Mouse (Mus musculus) large intestine, adult 2 months (tissue): ENCODE measurements around the gene H2al1d. TPM values are rescaled to one million over a fixed set of nuclear protein-coding genes. Genes with fewer than 3 reads are reported as not detected.

Source experiments
- polyA plus RNA-seq: library from polyadenylated mRNA; depleted of rRNA; stranded (reverse); fragments of >200 nt; gene quantifications from 2 replicates; pipeline ENCODE4 v1.2.3, GENCODE M21; 2012; rRNA removed

Gene H2al1d
- polyA plus RNA-seq, 1 experiment = not detected

Other genes starting within 250 kb of the H2al1d start
- gene H2al1a, start 9.6 kb upstream of the H2al1d start, polyA plus RNA-seq = not detected in 2 replicates
- gene H2al1b, start 6.4 kb upstream of the H2al1d start, polyA plus RNA-seq = not detected in 2 replicates
- gene H2al1c, start 3.2 kb upstream of the H2al1d start, polyA plus RNA-seq = not detected in 2 replicates
- gene H2al1e, start 3.1 kb downstream of the H2al1d start, polyA plus RNA-seq = not detected in 2 replicates
- gene H2al1f, start 6.3 kb downstream of the H2al1d start, polyA plus RNA-seq = not detected in 2 replicates
- not detected in 2 replicates for gene H2al1g, start 9.4 kb downstream of the H2al1d start, polyA plus RNA-seq
- gene H2al1h, start 12.7 kb downstream of the H2al1d start, polyA plus RNA-seq = not detected in 2 replicates
- not detected in 2 replicates for gene H2al1i, start 15.8 kb downstream of the H2al1d start, polyA plus RNA-seq
- not detected in 2 replicates for gene H2al1j, start 19.0 kb downstream of the H2al1d start, polyA plus RNA-seq